8 mouse cellular contexts compared by ENCODE assay signal in the genomic region with DNA sequence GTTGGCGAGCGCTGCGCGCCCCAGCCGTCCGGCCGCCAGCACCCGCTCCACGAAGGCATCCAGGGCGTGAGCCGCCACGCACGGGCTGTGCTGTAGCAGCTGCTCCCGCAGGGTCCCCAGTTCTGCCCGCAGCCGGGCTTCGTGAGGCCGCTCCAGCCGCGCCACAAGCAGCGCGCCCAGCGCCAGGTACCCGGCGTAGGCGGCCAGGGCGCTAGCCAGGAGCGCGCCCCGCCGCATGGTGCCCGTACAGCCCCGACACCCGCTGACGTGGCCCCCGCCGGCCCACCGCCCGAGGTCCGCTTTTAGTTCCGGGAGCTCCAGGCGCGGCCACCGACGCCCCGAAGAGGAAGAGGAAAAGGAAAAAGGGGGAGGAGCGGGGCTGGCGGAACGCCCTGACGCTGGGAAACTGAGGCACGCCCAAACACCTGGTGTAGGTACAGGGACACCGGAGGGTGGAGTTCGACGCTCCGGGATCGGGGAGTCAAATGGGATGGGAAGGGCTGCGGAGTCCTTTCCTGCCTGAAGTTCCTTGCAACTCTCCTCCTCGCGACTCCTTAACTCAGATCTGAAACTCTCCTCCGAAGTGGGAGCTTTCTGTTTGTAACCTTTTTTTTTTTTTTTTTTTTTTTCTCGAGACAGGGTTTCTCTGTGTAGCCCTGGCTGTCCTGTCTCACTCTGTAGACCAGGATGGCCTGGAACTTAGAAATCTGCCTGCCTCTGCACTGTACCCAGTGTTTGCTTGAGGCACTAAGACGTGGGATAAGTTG. TPM values are rescaled to one million over a fixed set of nuclear protein-coding genes. Genes with fewer than 3 reads are reported as not detected.
DNase-seq lines count a peak whose midpoint lies in the region; ATAC-seq lines count a peak whose summit lies in the region.

A gene (minus strand): TSS at position 269 of the 767 bp plus-strand sequence.

- peak; percentile 33 to 48 for DNase-seq in layer of hippocampus, postnatal 10 days (ENCODE audit: low spot score in 2 of 2)
- DNase-seq in layer of hippocampus, adult 8-10 months (ENCODE audit: low spot score in 2 of 2) = no peak
- DNase-seq in adrenal gland, postnatal 25 days = peak; percentile 28
- peak; percentile 74 to 80 for DNase-seq in lung, adult 18-20 months
- no peak for DNase-seq in right cerebral cortex, adult 18-20 months

- ATAC-seq in granulocyte monocyte progenitor cell, adult 5-6 weeks (replicated peaks; ENCODE audit: poor library complexity, severe bottlenecking) = peak; percentile 80
- peak; percentile 46 for ATAC-seq in inflammation-experienced regulatory T-cells, adult 6 months
- peak; percentile 43; the same call in 1 of the 2 replicates for ATAC-seq in neutrophil, adult 5-6 weeks (ENCODE audit: extremely low read depth, insufficient number of reproducible peaks, low FRiP score, poor library complexity, severe bottlenecking)

RNA-seq across cellular contexts. Expression of the gene that starts here (rescaled TPM):
- 1 to 10 TPM; 2.9 to 3.5 TPM for total RNA-seq in layer of hippocampus, postnatal 10 days (2021)
- total RNA-seq in layer of hippocampus, adult 8-10 months (2022) = 1 to 10 TPM; 2.1 to 5.2 (median 3.2) TPM
- total RNA-seq in adrenal gland, postnatal 25 days (2021) = 1.1 and 1.6 TPM in 2 replicates
- total RNA-seq in granulocyte monocyte progenitor cell, adult 5-6 weeks (2014; fragmentation: Nextera tagmentation) = 4.3 and 5.6 TPM in 2 replicates
- 9.2 and 10.8 TPM in 2 replicates for total RNA-seq in granulocyte monocyte progenitor cell, adult 5-6 weeks (2017)
- 1 to 10 TPM; 1.9 to 4.0 (median 2.0) TPM for polyA plus RNA-seq in inflammation-experienced regulatory T-cells, adult 6 months (2017; shearing (Covaris generic))
- total RNA-seq in neutrophil, adult 5-6 weeks (2017) = 1.7 and 3.7 TPM in 2 replicates

Comparison
In these comparisons a context has a peak if more than half of its experiments do, and no peak if none do; other contexts are left out.
1. DNase-seq: peak in layer of hippocampus, postnatal 10 days (2 of 2), adrenal gland, postnatal 25 days (single experiment) and lung, adult 18-20 months (2 of 2); none in layer of hippocampus, adult 8-10 months (0 of 2) and right cerebral cortex, adult 18-20 months (single experiment).
2. Peak in every context shown above with its lines, with median percentiles within 50 percentile points of each other: ATAC-seq.